Mouse (Mus musculus) lung, adult 2 months (tissue): Measurements from ENCODE around the gene Gda.

ENCODE experiments used
- CTCF ChIP-seq: fragments of 200-500 bp; IDR thresholded peaks from 2 replicates; pipeline ENCODE4 v1.5.1; 2011; ENCODE audit warnings: mild to moderate bottlenecking, low read length, control low read depth; ENCODE audit not compliant: insufficient read depth
- POLR2A ChIP-seq: fragments of 200-500 bp; IDR thresholded peaks from 2 replicates; pipeline ENCODE4 v1.6.1; 2011; ENCODE audit warnings: low read depth, mild to moderate bottlenecking, control low read depth, low read length, borderline replicate concordance; ENCODE audit errors: extremely low read depth

- TF ChIP-seq CTCF (no peak), POLR2A (no peak)
These were observed 115.5 kb downstream of the Gda start for GRCm38 (mm10) chr19:21357792-21358191.
